Mouse (Mus musculus) spleen, postnatal 4 days (tissue): ENCODE results near the gene Atp6v0a2.
"Not testable (repeated sequence)": the region's sequence is repeated elsewhere in the genome, so short reads cannot be mapped to it uniquely, and the experiment has no call there.

Source experiments
- DNase-seq, 2 experiments: peaks; one replicate each; pipeline ENCODE4 v3.0.0; 2022; ENCODE audit warnings: low spot score in 2 of 2

Atp6v0a2 gene

GRCm38 (mm10) chr5:124628448-124629363 is at the start of gene Atp6v0a2:
Atp6v0a2 (plus strand) TSS chr5:124628576.
- peak; percentile 98 to 99 for DNase-seq

- DNase-seq, result peak; percentile 89 to 96
Measured at GRCm38 (mm10) chr5:124578633-124579317, 49.6 kb upstream of the Atp6v0a2 start, which contains the start of the genes Eif2b1 and Gtf2h3. Eif2b1 (minus strand) TSS chr5:124579131. Gtf2h3 (plus strand) TSS chr5:124579140.

GRCm38 (mm10) chr5:124582515-124582914 is 45.9 kb upstream of the Atp6v0a2 start:
- no peak for DNase-seq

DNA sequence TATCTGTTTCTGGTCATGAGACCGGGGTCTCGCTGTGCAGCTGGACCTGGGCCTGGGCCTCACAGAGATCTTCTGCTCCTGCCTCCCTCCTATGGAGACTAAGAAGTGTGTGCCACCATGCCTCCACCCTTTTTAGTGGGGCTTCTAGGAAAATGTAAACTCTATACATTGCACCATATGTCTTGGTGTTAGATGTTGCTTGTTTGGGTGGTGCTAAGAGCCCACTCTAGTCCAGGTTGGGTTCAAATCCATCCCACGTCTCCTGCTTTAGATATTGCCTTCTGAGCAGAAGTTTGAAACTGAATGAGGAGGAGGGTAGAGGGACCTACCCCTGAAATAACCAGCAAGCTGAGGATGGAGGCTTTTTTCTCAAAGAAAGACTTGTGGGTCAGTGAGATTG is 35.6 kb upstream of the Atp6v0a2 start:
- no peak for DNase-seq

DNA sequence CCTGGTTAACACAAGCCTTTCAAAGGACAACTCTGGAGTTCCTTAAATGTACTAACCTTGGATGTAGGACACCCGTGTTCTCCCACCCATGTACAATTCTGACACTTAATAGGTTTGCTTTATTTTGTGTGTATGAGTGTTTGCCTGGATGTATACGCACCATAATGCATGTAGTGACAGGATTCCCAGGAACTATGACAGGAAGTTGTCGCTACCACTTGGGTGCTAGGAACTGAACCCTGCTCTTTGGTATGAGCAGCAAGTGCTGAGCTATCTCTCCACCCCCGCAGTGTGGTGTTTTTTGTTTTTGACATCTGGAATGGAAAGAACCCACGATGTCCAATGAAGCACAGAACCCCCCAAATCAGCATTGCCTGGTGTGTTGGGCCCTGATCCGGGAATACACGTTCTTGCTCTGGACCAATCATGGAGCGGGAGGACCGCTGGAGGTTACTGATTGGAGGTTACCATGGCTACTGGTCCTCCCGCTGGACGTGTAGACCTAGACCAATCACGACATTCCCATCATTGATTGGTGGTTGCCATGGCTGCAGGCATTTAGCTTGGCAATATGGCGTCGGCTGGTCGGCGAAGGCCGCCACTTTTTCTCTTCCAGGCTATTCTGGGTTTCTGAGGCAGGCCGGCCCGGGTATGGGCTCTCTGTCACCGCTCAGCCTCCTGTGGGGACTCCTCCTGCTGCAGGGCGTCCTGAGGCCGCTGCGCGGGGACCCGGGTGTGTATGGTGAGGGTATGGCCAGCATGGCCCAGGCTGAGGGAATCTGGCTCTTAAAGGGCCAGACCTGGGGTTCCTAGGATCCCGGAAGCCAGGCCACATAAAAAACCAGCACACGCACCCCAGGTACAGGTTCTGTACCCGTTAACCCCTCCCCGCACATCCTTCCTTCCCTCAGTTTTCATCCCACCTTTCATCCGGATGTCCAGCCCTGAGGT is 29.9 kb upstream of the Atp6v0a2 start:
- DNase-seq, result peak; percentile 74 to 77

- not testable (repeated sequence) for DNase-seq
Measured at GRCm38 (mm10) chr5:124599726-124600125, 28.6 kb upstream of the Atp6v0a2 start.

DNA sequence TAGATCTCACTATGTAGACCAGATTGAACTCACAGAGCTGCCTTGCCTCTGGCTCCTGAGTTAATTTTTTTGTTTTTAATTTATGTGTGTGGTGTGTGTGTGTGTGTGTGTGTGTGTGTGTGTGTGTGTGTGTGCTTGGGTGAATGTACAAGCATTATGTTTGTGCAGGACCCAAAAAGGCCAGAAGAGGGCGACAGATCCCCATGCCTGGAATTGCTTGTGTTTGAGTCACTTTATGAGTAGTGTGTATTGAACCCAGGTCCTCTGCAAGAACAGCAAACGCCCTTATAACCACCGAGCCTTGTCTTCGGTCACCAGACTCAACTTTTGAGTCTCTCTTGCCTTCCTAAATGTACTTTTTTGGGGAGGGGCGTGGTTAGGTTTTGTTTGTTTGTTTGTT is 26.0 kb upstream of the Atp6v0a2 start:
- peak; percentile 54 to 78 for DNase-seq

- no peak for DNase-seq
Measured at GRCm38 (mm10) chr5:124604296-124604695, 24.1 kb upstream of the Atp6v0a2 start.

GRCm38 (mm10) chr5:124605041-124605622 is 23.2 kb upstream of the Atp6v0a2 start:
- DNase-seq, result no peak

DNA sequence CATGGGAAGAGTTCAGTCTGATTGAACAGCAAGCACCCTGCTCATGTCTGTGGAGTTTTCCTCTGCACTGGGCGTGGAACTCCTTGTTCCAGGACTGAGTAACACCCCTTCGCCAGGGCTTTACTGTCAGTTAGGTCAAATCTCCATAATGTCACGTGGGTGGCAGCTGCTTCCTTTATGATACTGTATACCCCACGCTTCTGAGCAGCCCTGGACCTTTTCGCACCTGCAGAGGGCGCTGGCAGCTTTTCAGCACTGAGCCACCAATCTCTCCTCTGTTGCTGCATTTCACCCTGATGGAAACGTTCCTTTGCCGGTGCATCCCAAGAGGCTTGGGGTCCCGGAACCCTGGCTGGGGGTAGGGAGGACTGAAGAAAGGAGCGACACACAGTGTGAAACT is 17.4 kb upstream of the Atp6v0a2 start:
- no peak for DNase-seq

- DNase-seq, result no peak
Measured at GRCm38 (mm10) chr5:124614709-124615108, 13.7 kb upstream of the Atp6v0a2 start.

GRCm38 (mm10) chr5:124618711-124619110 is 9.7 kb upstream of the Atp6v0a2 start:
- DNase-seq, result no peak

DNA sequence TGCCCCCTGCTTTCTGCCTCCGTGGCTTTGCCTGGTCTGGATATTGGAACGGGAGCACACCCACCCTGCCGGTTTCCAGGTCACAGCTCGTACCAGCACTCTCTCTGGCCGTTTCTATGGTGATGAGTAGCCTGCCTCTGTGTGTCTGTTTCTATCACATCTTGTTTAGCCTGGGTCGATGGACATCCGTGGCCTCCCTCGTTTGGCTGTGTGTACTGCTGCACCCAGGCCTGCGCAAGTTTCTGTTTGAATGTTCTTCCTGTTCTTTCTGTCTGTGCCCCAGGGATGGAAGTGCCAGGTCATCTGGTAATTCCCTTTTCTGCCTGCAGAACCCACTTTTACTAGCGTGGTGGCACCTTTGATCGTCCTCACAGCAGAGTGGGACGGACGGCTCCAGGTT is 7.0 kb upstream of the Atp6v0a2 start:
- no peak for DNase-seq

DNA sequence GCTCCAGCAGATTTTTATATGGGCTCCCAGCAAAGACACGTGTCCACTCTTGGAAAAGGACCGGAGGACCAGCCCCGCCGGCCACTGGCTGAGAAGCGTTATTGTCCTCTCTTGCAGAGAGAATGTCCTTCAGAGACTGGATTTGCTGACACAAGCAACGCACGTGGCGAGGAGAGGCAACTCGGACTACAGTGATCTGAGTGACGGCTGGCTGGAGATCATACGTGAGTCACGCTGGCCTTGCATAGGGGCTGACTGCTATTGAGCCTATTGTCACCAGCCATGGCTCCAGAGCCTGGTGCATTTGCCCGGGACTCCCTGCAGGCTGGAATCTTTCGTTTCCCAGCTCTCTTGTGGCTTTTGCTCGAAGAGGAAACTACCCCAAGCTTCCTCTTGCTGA is 5.5 kb upstream of the Atp6v0a2 start:
- no peak for DNase-seq

DNA sequence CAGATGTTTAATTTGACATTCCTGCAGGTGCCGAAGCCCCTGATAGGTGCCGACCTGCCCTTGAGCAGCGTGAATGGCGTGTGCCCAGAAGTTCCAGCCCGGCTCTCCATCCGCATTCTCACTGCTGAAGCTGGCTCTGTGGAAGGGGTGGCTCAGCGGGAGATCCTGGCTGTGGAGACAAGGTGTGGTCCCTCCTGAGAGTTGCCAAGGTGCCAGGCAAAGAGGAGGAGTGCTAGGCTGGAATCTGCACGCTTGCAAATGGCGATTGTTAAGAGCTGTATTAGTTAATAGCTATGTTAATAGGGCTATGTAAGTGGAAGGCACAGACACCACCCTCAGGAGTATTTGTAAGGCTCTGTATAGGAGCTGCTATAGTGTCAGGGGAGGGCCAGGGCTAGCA is 4.1 kb upstream of the Atp6v0a2 start:
- DNase-seq, result no peak

GRCm38 (mm10) chr5:124629641-124630040 is 1.3 kb downstream of the Atp6v0a2 start:
- DNase-seq, result no peak

GRCm38 (mm10) chr5:124631685-124632084 is 3.3 kb downstream of the Atp6v0a2 start:
- DNase-seq, result no peak

GRCm38 (mm10) chr5:124632461-124632860 is 4.1 kb downstream of the Atp6v0a2 start:
- no peak for DNase-seq

GRCm38 (mm10) chr5:124633425-124633824 is 5.0 kb downstream of the Atp6v0a2 start:
- no peak for DNase-seq

- DNase-seq, result not testable (repeated sequence)
Measured at GRCm38 (mm10) chr5:124635068-124635467, 6.7 kb downstream of the Atp6v0a2 start.

DNA sequence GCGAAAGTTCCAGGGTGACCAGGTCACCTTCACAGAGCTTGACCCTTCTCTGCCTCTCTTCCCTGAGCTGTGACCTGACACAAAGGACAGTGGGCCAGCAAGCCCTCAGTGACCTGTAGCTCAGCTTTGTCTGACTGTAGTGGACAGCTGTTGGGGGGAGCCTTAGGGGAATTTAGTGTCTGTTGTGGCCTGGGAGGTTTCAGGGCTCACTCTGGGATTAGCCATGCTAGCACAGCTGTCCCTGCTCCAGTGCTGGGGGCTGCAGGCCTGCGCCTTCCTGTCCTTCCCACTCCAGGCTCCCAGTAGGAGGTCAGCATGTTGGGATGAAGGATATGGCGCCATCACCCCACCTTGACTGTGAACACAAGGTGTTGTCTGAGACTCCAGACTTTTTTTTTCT is 7.8 kb downstream of the Atp6v0a2 start:
- DNase-seq, result no peak
